7 mouse cellular contexts compared by ENCODE assay signal in the genomic region with DNA sequence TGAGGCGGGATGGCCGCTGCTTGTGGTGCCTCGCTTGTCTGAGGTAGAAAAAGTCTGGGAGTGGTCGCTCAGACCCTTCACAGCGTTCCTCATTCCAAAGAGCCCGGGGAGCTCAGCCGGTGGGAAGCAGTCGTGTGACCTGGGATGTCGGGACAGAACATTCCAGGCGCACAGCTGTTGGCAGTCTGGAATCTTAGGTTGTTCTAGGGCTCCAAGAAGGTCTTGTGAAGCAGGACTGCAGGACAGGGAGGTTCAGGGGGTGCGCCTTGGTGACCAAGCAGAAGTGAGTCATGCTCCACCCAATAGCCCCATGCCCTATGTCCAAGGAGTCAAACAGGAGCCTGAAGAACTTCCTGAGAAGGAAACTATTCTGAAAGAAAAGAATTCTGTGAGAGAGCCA. TPM values are rescaled to one million over a fixed set of nuclear protein-coding genes. Genes with fewer than 3 reads are reported as not detected.
DNase-seq lines count a peak whose midpoint lies in the region; ATAC-seq and TF ChIP-seq lines count a peak whose summit lies in the region.

No protein-coding gene starts in this region.

- no peak for TF ChIP-seq POLR2A in limb, embryonic 14.5 days (IDR thresholded peaks at IDR 0.05; ENCODE audit: borderline replicate concordance, extremely low read depth, insufficient read depth, insufficient read length)

- no peaks in the 10 kb centered on the region for H3K9me3 ChIP-seq in lung, postnatal 0 days (ENCODE audit: low read length)
- no peaks in the 10 kb centered on the region for H3K9me3 ChIP-seq in forebrain, embryonic 15.5 days
- no peaks in the 10 kb centered on the region for H3K9me3 ChIP-seq in limb, embryonic 14.5 days (ENCODE audit: control insufficient read depth, low read length)
- H3K9me3 ChIP-seq in stomach, embryonic 16.5 days (replicated peaks; ENCODE audit: control insufficient read depth, low read length), result no peaks in the 10 kb centered on the region

- H3K4me3 ChIP-seq in lung, postnatal 0 days (ENCODE audit: low read depth, low read length), result peak overlapping the region; percentile 37
- H3K4me3 ChIP-seq in forebrain, embryonic 15.5 days, result peak overlapping the region; percentile 62
- H3K4me3 ChIP-seq in limb, embryonic 14.5 days (replicated peaks; ENCODE audit: low read length), result peak overlapping the region; percentile 55
- peak overlapping the region; percentile 58 for H3K4me3 ChIP-seq in stomach, embryonic 16.5 days (replicated peaks; ENCODE audit: low read length)

- peak; percentile 58 for ATAC-seq in lung, postnatal 0 days
- ATAC-seq in forebrain, embryonic 15.5 days (replicated peaks), result no peak
- ATAC-seq in limb, embryonic 14.5 days (ENCODE audit: low FRiP score, low read depth), result no peak
- ATAC-seq in stomach, embryonic 16.5 days (ENCODE audit: insufficient read depth, low FRiP score), result peak; percentile 35; the same call in 1 of the 2 replicates

- H3K4me2 ChIP-seq in lung, postnatal 0 days (replicated peaks; ENCODE audit: low read depth, low read length), result peak overlapping the region; percentile 74
- peak overlapping the region; percentile 73 for H3K4me2 ChIP-seq in forebrain, embryonic 15.5 days (replicated peaks)
- H3K4me2 ChIP-seq in limb, embryonic 14.5 days (replicated peaks; ENCODE audit: low read depth, low read length, severe bottlenecking), result peak overlapping the region; percentile 92
- peak overlapping the region; percentile 98 for H3K4me2 ChIP-seq in stomach, embryonic 16.5 days (ENCODE audit: low read depth, low read length)

- H3K27me3 ChIP-seq in lung, postnatal 0 days (replicated peaks; ENCODE audit: insufficient read depth, low read length), result no peaks in the 10 kb centered on the region
- H3K27me3 ChIP-seq in forebrain, embryonic 15.5 days, result no peaks in the 10 kb centered on the region
- H3K27me3 ChIP-seq in limb, embryonic 14.5 days (ENCODE audit: control insufficient read depth, insufficient read depth, low read length), result no peaks in the 10 kb centered on the region
- no peaks in the 10 kb centered on the region; the same call in 1 of the 2 replicates for H3K27me3 ChIP-seq in stomach, embryonic 16.5 days (ENCODE audit: control insufficient read depth, insufficient read depth, low read length)

- H3K36me3 ChIP-seq in lung, postnatal 0 days (ENCODE audit: insufficient read depth, low read length), result no peaks in the 10 kb centered on the region
- H3K36me3 ChIP-seq in forebrain, embryonic 15.5 days, result no peaks in the 10 kb centered on the region
- no peaks in the 10 kb centered on the region for H3K36me3 ChIP-seq in limb, embryonic 14.5 days (ENCODE audit: control insufficient read depth, insufficient read depth, low read length)
- H3K36me3 ChIP-seq in stomach, embryonic 16.5 days (ENCODE audit: control insufficient read depth, insufficient read depth, low read length), result no peaks in the 10 kb centered on the region

- H3K27ac ChIP-seq in lung, postnatal 0 days (ENCODE audit: low read length), result no peak overlapping the region
- no peak overlapping the region for H3K27ac ChIP-seq in forebrain, embryonic 15.5 days (replicated peaks)
- H3K27ac ChIP-seq in limb, embryonic 14.5 days (replicated peaks; ENCODE audit: low read depth, low read length), result no peak overlapping the region
- no peak overlapping the region for H3K27ac ChIP-seq in stomach, embryonic 16.5 days (ENCODE audit: low read length)

- TF ChIP-seq CTCF in lung, postnatal 0 days (IDR thresholded peaks at IDR 0.05), result no peak

- WGBS in lung, postnatal 0 days, result 4% methylated on average over 11 of the region's 11 CpGs
- WGBS in forebrain, embryonic 15.5 days, result 4% methylated on average over 11 of the region's 11 CpGs
- WGBS in limb, embryonic 14.5 days, result 4% methylated on average over 11 of the region's 11 CpGs
- WGBS in stomach, embryonic 16.5 days, result 3% methylated on average over 11 of the region's 11 CpGs

- no peak for TF ChIP-seq EP300 in lung, postnatal 0 days (IDR thresholded peaks at IDR 0.05)

- H3K9ac ChIP-seq in lung, postnatal 0 days (replicated peaks; ENCODE audit: low read depth), result no peak overlapping the region; the same call in 1 of the 2 replicates
- H3K9ac ChIP-seq in forebrain, embryonic 15.5 days (replicated peaks), result peak overlapping the region; percentile 64
- H3K9ac ChIP-seq in limb, embryonic 14.5 days (ENCODE audit: low read depth, low read length, severe bottlenecking), result peak overlapping the region; percentile 60
- peak overlapping the region; percentile 73 for H3K9ac ChIP-seq in stomach, embryonic 16.5 days (ENCODE audit: low read length)

- peaks cover 5% of the 10 kb centered on the region; the same call in 1 of the 2 replicates for H3K4me1 ChIP-seq in lung, postnatal 0 days (ENCODE audit: insufficient read depth, low read depth, low read length)
- no peaks in the 10 kb centered on the region for H3K4me1 ChIP-seq in forebrain, embryonic 15.5 days
- H3K4me1 ChIP-seq in limb, embryonic 14.5 days (ENCODE audit: control insufficient read depth, insufficient read depth, low read length), result no peaks in the 10 kb centered on the region
- H3K4me1 ChIP-seq in stomach, embryonic 16.5 days (ENCODE audit: control insufficient read depth, insufficient read depth, low read length), result no peaks in the 10 kb centered on the region; the same call in 1 of the 2 replicates

- DNase-seq in lung, postnatal 0 days (ENCODE audit: low spot score), result peak; percentile 12
- no peak for DNase-seq in lung, postnatal 25 days (ENCODE audit: low spot score)
- DNase-seq in limb, embryonic 14.5 days (ENCODE audit: low spot score), result no peak
- no peak for DNase-seq in layer of hippocampus, adult 9-11 months
- no peak for DNase-seq in retina, embryonic 14.5 days (ENCODE audit: low spot score)

RNA-seq across cellular contexts. Expression of a gene that starts 0.3 kb away (rescaled TPM):
- polyA plus RNA-seq in lung, postnatal 0 days (2015; fragmentation: Nextera tagmentation; extraction: Ambion mirVana), result 0.41 and 0.52 TPM in 2 replicates
- 0.31 and 0.33 TPM in 2 replicates for polyA plus RNA-seq in forebrain, embryonic 15.5 days (2015; fragmentation: Nextera tagmentation; extraction: Ambion mirVana)
- 0.09 and 0.21 TPM in 2 replicates for polyA plus RNA-seq in limb, embryonic 14.5 days (2012; rRNA removed)
- 0.39 and 0.57 TPM in 2 replicates for polyA plus RNA-seq in limb, embryonic 14.5 days (2014; fragmentation: Nextera tagmentation; extraction: Ambion mirVana)
- 0.17 and 0.28 TPM in 2 replicates for polyA plus RNA-seq in stomach, embryonic 16.5 days (2015; fragmentation: Nextera tagmentation; extraction: Ambion mirVana)

RNA-seq across cellular contexts. Expression of a gene that starts 19.8 kb away (rescaled TPM):
- polyA plus RNA-seq in lung, postnatal 0 days (2015; fragmentation: Nextera tagmentation; extraction: Ambion mirVana), result 8.3 and 8.6 TPM in 2 replicates
- 13.1 and 16.6 TPM in 2 replicates for polyA plus RNA-seq in forebrain, embryonic 15.5 days (2015; fragmentation: Nextera tagmentation; extraction: Ambion mirVana)
- polyA plus RNA-seq in limb, embryonic 14.5 days (2012; rRNA removed), result 1.4 and 1.6 TPM in 2 replicates
- polyA plus RNA-seq in limb, embryonic 14.5 days (2014; fragmentation: Nextera tagmentation; extraction: Ambion mirVana), result 1.8 TPM in 2 replicates
- 1.0 and 2.2 TPM in 2 replicates for polyA plus RNA-seq in stomach, embryonic 16.5 days (2015; fragmentation: Nextera tagmentation; extraction: Ambion mirVana)

Comparison
In these comparisons a context has a peak if more than half of its experiments do, and no peak if none do; other contexts are left out.
1. ATAC-seq: peak in lung, postnatal 0 days (single experiment) and stomach, embryonic 16.5 days (single experiment); none in forebrain, embryonic 15.5 days (single experiment) and limb, embryonic 14.5 days (single experiment).
2. Peak in every context shown above with its lines, with median percentiles within 50 percentile points of each other: H3K4me2 ChIP-seq and H3K4me3 ChIP-seq.